Mouse (Mus musculus): ENCODE measurements around the gene Uhmk1.

GRCm38 (mm10) chr1:170255560-170255910, 40.3 kb upstream of the Uhmk1 start:
- TF ChIP-seq EP300 (IDR thresholded peaks at IDR 0.05; ENCODE audit: low read length) (no peak), CTCF (conservative IDR thresholded peaks at IDR 0.05 in 1 of 2, IDR thresholded peaks at IDR 0.05 in 1 of 2; ENCODE audit: low read depth in 2 of 2, low read length in 2 of 2) (no peak), POLR2AphosphoS2 (IDR thresholded peaks at IDR 0.05; ENCODE audit: low read depth, low read length) (no peak), MAX (IDR thresholded peaks at IDR 0.05; ENCODE audit: low read length) (no peak), POLR2A (IDR thresholded peaks at IDR 0.05; ENCODE audit: low read depth, low read length) (no peak), RCOR1 (conservative IDR thresholded peaks at IDR 0.05; ENCODE audit: low read depth, low read length) (no peak), KAT2A (IDR thresholded peaks at IDR 0.05; ENCODE audit: insufficient replicate concordance, low read length) (no peak), GABPA (IDR thresholded peaks at IDR 0.05; ENCODE audit: insufficient replicate concordance, low read depth, low read length) (no peak), ZC3H11A (IDR thresholded peaks at IDR 0.05; ENCODE audit: low read depth, low read length) (no peak), SMC3 (IDR thresholded peaks at IDR 0.05; ENCODE audit: low read depth, low read length) (no peak), MYC (IDR thresholded peaks at IDR 0.05; ENCODE audit: low read depth, low read length) (no peak), ZNF384 (IDR thresholded peaks at IDR 0.05; ENCODE audit: low read depth, low read length) (no peak), MXI1 (IDR thresholded peaks at IDR 0.05; ENCODE audit: low read depth, low read length) (no peak)

All from CH12.LX (cell line).